Mouse (Mus musculus) cerebellum, adult 2 months (tissue): Measurements from ENCODE around the gene Gtpbp3. TPM values are rescaled to one million over a fixed set of nuclear protein-coding genes. Genes with fewer than 3 reads are reported as not detected.
"Not testable (repeated sequence)": the region's sequence is repeated elsewhere in the genome, so short reads cannot be mapped to it uniquely, and the experiment has no call there.

ENCODE experiments used
- DNase-seq, 2 experiments: peaks; one replicate each; pipeline ENCODE4 v3.0.0; 2021
- H3K27ac ChIP-seq: fragments of 200-500 bp; 2 replicates; pipeline ENCODE4 v1.5.1; 2012; ENCODE audit warnings: low read length, control low read depth, inconsistent platforms; ENCODE audit not compliant: insufficient read depth
- H3K27me3 ChIP-seq: fragments of 200-500 bp; 2 replicates; pipeline ENCODE4 v1.6.1; 2012; ENCODE audit warnings: inconsistent platforms, mild to moderate bottlenecking, low read length, moderate library complexity; ENCODE audit not compliant: control insufficient read depth, insufficient read depth
- H3K4me1 ChIP-seq: fragments of 200-500 bp; 2 replicates; pipeline ENCODE4 v1.6.1; 2011; ENCODE audit warnings: low read length; ENCODE audit not compliant: control insufficient read depth, insufficient read depth
- H3K4me3 ChIP-seq: fragments of 200-500 bp; replicated peaks from 2 replicates; pipeline ENCODE3; 2011; ENCODE audit warnings: mild to moderate bottlenecking, low read depth, low read length, control low read depth; ENCODE audit not compliant: insufficient read depth
- CTCF ChIP-seq: fragments of 200-500 bp; IDR thresholded peaks from 2 replicates; pipeline ENCODE4 v1.5.1; 2011; ENCODE audit warnings: low read depth, mild to moderate bottlenecking, control low read depth, low read length, moderate library complexity, borderline replicate concordance; ENCODE audit not compliant: insufficient read depth
- POLR2A ChIP-seq: fragments of 200-500 bp; IDR thresholded peaks from 2 replicates; pipeline ENCODE4 v1.6.1; 2011; ENCODE audit warnings: low read length, control low read depth, borderline replicate concordance; ENCODE audit not compliant: insufficient read depth
- WGBS: fragments of 180-500 bp; shearing (Covaris S2); methylation state at CpG from one replicate; pipeline ENCODE4 v1.1.7; 2018; 5-methylcytosine and 5-hydroxymethylcytosine counted together
- polyA plus RNA-seq: library from polyadenylated mRNA; depleted of rRNA; stranded (reverse); fragments of >200 nt; gene quantifications from 2 replicates; pipeline ENCODE4 v1.2.3, GENCODE M21; 2012

The Gtpbp3 gene
- polyA plus RNA-seq, 1 experiment: 34.7 TPM

- not testable (repeated sequence) for H3K4me3 ChIP-seq, H3K4me1 ChIP-seq, H3K27ac ChIP-seq, H3K27me3 ChIP-seq
- DNase-seq: peak; percentile 66 to 70
- 71% methylated on average over 7 of the region's 12 CpGs for WGBS
- TF ChIP-seq CTCF: peak; percentile 59
Measured at GRCm38 (mm10) chr8:71530735-71531467, 43.0 kb downstream of the Gtpbp3 start.

DNA sequence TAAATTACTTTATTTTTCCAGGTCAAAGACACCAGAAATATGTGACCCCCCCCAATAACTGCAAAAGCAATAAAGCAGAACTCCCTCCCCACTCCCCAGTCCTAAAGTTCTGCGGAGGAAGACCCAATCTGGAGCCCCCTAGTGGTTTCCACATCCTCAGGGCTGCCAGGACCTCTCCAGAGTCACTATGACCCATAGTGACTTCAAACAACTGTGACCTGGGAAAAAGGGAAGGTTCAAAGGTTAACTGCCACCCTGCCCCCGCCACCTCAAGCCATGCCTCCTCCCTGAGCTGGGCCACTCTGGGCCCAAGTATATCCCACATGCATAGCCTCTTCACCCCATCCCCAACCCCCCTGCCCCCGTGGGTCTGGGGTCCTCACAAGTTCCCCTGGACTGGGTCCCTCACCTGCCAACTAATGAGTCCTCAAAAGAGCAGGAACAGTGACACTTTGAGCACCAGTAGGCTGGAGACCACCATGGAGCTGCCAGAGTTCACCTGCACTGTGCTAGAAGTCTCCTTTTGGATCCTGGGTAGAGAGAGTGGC lies 46.4 kb downstream of the Gtpbp3 start:
- TF ChIP-seq CTCF (no peak), POLR2A (no peak)
- WGBS: 33% methylated on average over 3 of the region's 3 CpGs

GRCm38 (mm10) chr8:71535663-71536062 lies 47.8 kb downstream of the Gtpbp3 start:
- DNase-seq: no peak
- H3K4me3 ChIP-seq: no peak overlapping the region
- no peaks in the 10 kb centered on the region for H3K4me1 ChIP-seq
- TF ChIP-seq CTCF (no peak), POLR2A (no peak)
- no peak overlapping the region for H3K27ac ChIP-seq
- no peaks in the 10 kb centered on the region; the same call in 1 of the 2 replicates for H3K27me3 ChIP-seq
- 79% methylated on average over 5 of the region's 5 CpGs for WGBS

More for the DNA sequence above, 46.4 kb downstream of the Gtpbp3 start:
- DNase-seq: no peak
- H3K4me1 ChIP-seq: no peaks in the 10 kb centered on the region
- no peaks in the 10 kb centered on the region; the same call in 1 of the 2 replicates for H3K27me3 ChIP-seq
- no peak overlapping the region for H3K27ac ChIP-seq
- no peak overlapping the region for H3K4me3 ChIP-seq

DNA sequence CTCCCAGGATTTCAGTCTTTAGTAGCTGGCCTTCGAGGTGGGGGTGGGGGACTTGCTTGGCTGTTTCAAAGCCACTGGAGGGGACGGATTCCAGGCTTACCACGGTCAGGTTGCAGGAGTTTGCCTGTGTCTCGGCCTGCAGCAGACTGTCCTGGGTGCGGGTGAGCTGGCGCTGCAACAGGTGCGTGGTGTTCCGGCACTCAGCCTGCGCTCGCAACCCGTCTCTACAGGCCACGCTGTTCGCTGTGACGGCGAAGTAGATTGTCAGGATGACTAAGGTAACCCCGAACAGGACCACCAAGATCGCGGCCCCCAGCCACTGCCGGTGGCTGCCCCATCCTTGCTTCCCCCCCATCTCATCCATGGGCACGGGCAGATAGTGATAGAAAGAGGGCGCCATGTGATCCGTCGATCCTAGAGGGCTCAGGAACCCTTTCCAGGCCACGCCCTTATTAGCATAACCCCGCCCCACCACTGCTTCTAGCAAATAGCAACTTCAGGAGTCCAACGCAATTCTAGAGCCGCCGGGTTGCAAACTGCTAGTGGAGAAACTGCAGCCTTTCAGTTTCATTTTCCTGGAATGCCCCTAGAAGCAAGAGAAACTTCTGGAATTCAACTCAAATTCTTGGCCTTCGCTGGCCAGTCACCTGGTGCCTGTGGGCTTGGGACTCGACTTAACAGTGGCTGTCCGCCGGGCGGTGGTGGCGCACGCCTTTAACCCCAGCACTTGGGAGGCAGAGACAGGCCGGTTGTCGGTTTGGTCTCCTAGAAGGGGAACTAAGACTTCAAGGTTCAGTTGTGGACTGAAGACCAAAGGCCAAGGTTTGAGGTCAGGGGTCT lies 49.3 kb downstream of the Gtpbp3 start, which contains the start of gene Bst2:
Gene Bst2, minus strand, starts transcription at position 429 of the 840 bp plus-strand sequence.
- Histone ChIP-seq H3K27ac (no peak within 1 kb of the TSS), H3K4me1 (no peaks in the 10 kb centered on the region), H3K27me3 (no peaks in the 10 kb centered on the region; the same call in 1 of the 2 replicates), H3K4me3 (no peak within 1 kb of the TSS)
- TF ChIP-seq POLR2A (no peak), CTCF (no peak)
- no peak for DNase-seq
- 8% methylated on average over 37 of the region's 37 CpGs for WGBS

DNA sequence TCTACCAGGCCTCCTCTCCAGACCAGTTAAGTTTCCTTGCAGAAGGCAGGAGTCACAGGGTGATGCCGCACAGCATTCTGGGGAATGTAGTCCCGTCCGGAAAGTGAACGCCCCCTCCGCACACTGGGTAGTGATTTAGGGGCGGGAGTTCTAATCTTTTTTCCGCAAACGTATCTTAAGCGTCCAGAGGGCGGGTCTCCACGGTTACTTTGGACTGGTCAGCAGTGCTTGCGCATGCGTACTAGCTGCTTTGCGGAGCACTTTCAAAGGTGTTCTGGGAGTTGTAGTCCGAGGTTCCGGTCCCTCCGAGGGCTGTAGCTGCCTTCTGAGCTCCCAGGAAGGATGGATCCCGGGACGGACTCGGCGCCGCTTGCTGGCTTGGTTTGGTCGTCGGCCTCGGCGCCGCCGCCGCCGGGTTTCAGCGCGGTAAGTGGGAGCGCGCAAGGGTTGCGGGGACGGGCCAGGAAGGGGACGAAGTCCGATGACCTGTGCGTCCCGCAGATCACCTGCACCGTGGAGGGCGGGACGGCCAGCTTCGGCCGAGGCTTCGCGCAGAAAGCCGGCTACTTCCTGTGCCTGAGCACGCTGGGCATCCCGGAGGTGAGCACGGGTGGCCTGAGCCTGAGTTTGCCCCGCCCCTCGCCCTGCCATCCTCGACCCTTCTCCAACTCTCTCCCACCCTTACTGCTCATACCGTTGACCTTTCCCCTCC lies 54.9 kb downstream of the Gtpbp3 start, which contains the start of gene Mvb12a:
Gene Mvb12a, plus strand, starts transcription at position 291 of the 712 bp plus-strand sequence.
- no peak within 1 kb of the TSS; the same call in 1 of the 2 replicates for H3K27ac ChIP-seq

GRCm38 (mm10) chr8:71543755-71544154 lies 55.9 kb downstream of the Gtpbp3 start:
- no peaks in the 10 kb centered on the region for H3K27me3 ChIP-seq
- TF ChIP-seq POLR2A: no peak
- TF ChIP-seq CTCF: no peak
- 0 out of 2 replicates have a peak, but pooled peaks cover 3% of the 10 kb centered on the region for H3K4me1 ChIP-seq
- 77% methylated on average over 9 of the region's 9 CpGs for WGBS
- no peak for DNase-seq
- H3K4me3 ChIP-seq: no peak overlapping the region
- H3K27ac ChIP-seq: no peak overlapping the region

More for the DNA sequence above, 54.9 kb downstream of the Gtpbp3 start, which contains the start of gene Mvb12a:
- peak; percentile 96 to 99 for DNase-seq
- Histone ChIP-seq H3K27me3 (no peaks in the 10 kb centered on the region), H3K4me1 (0 out of 2 replicates have a peak, but pooled peaks cover 3% of the 10 kb centered on the region), H3K4me3 (peak within 1 kb of the TSS; percentile 57)
- TF ChIP-seq POLR2A (peak; percentile 68; the same call in 1 of the 2 replicates), CTCF (no peak)
- under 1% methylated on average over 55 of the region's 55 CpGs for WGBS

DNA sequence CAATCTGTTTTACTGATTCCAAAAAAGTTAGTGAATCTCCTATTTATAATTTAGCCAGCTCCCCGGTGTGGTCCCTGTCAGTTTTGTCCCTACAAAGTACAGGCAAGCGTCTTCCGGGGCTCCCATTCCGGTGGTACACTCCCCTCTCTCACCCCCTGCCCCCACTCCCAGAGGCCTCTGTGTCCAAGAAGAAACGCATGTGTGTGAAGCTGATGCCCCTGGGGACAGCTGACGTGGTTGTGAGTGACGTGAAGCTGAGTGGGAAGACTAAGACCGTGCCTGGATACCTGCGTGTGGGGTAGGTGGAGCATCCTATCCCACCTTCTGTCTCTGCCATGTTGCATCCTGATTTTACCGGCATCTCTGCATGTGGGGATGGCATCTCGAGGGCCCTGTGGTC lies 57.1 kb downstream of the Gtpbp3 start:
- Histone ChIP-seq H3K27me3 (no peaks in the 10 kb centered on the region), H3K4me3 (no peak overlapping the region), H3K27ac (no peak overlapping the region), H3K4me1 (0 out of 2 replicates have a peak, but pooled peaks cover 3% of the 10 kb centered on the region)
- TF ChIP-seq CTCF: no peak
- no peak for TF ChIP-seq POLR2A
- no peak for DNase-seq
- 87% methylated on average over 11 of the region's 11 CpGs for WGBS
